Mouse (Mus musculus) liver, postnatal 0 days (tissue): ENCODE data around the gene E2f2.

Experiments used
- CTCF ChIP-seq: sonication (generic); IDR thresholded peaks from 2 replicates; pipeline ENCODE4 v1.5.1; 2016; ENCODE audit warnings: antibody characterized with exemption, low read depth
- EP300 ChIP-seq: IDR thresholded peaks from 2 replicates; pipeline ENCODE4 v1.6.1; 2016; ENCODE audit warnings: antibody characterized with exemption, low read depth, mild to moderate bottlenecking

- peak; percentile 100 for TF ChIP-seq CTCF
- no peak for TF ChIP-seq EP300
Measured at GRCm38 (mm10) chr4:136163448-136163847, 8.7 kb upstream of the E2f2 start.
